ENCODE assay signal across 7 mouse cellular contexts in the genomic region with DNA sequence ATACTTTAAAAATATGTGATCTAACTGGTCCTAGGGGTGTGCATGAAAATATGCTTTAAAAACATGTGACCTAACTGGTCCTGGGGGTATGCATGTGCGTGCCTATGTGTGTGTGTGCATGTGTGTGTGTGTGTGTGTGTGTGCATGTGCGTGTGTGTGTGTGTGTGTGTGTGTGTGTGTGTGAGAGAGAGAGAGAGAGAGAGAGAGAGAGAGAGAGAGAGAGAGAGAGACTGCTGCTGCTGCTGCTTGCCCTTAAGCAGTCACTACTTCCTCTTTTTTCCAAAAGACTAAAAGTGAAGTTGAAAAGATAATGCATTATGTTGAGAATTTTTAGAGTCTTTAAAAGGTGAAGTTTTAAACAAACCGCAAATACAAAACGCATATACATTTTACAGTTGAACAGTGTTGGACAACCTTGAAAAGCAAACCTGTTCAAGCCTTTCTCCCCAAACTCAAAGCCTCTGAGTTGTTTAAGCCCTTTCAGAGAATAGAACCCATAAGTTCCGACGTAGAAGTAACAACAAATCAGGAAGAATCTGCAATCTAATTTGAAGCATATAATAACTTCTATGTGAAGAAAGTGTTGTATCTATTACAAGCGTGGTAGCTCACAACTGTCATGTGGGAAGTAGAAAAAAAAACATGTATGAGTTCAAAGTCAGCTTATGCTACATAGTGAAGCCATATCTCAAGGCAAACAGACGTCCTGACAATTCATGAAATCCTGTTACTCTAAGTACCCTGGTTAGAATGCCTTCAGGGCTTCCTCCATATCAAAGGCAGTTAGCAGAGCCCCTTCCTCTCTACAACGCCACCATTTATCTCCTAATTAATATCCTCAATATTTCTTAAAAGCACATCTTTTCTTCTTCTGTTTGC. TPM values are rescaled to one million over a fixed set of nuclear protein-coding genes. Genes with fewer than 3 reads are reported as not detected.
A peak's percentile ranks its signal among the peaks of the same experiment; 100 is the strongest.
DNase-seq lines count a peak whose midpoint lies in the region; ATAC-seq and TF ChIP-seq lines count a peak whose summit lies in the region.

No protein-coding gene starts in this region.

- H3K4me2 ChIP-seq in lung, embryonic 14.5 days: peak overlapping the region; percentile 63
- peak overlapping the region; percentile 71 for H3K4me2 ChIP-seq in limb, embryonic 13.5 days (replicated peaks)

- ATAC-seq in lung, embryonic 14.5 days (ENCODE audit: insufficient read depth): no peak; the same call in 1 of the 2 replicates
- ATAC-seq in erythroblast, adult 5-6 weeks (replicated peaks; ENCODE audit: low FRiP score, poor library complexity, severe bottlenecking): peak; percentile 23; the same call in 1 of the 2 replicates
- peak; percentile 59 for ATAC-seq in limb, embryonic 13.5 days (ENCODE audit: low FRiP score, low read depth)

- H3K4me1 ChIP-seq in lung, embryonic 14.5 days (ENCODE audit: insufficient read depth): no peaks in the 10 kb centered on the region
- H3K4me1 ChIP-seq in limb, embryonic 13.5 days: peaks cover 14% of the 10 kb centered on the region; the same call in 1 of the 2 replicates

- H3K27me3 ChIP-seq in lung, embryonic 14.5 days (ENCODE audit: insufficient read depth, low read length): no peaks in the 10 kb centered on the region
- H3K27me3 ChIP-seq in limb, embryonic 13.5 days: no peaks in the 10 kb centered on the region
- H3K27me3 ChIP-seq in splenic B cell, adult 2 months (ENCODE audit: control insufficient read depth, insufficient read depth, low read length, poor library complexity, severe bottlenecking): no peaks in the 10 kb centered on the region

- H3K36me3 ChIP-seq in lung, embryonic 14.5 days (ENCODE audit: insufficient read depth): no peaks in the 10 kb centered on the region
- H3K36me3 ChIP-seq in limb, embryonic 13.5 days: no peaks in the 10 kb centered on the region
- no peaks in the 10 kb centered on the region for H3K36me3 ChIP-seq in splenic B cell, adult 2 months (ENCODE audit: control insufficient read depth, insufficient read depth, low read length, poor library complexity, severe bottlenecking)

- H3K9me3 ChIP-seq in lung, embryonic 14.5 days (ENCODE audit: low read depth, low read length): no peaks in the 10 kb centered on the region
- H3K9me3 ChIP-seq in limb, embryonic 13.5 days: no peaks in the 10 kb centered on the region

- H3K9ac ChIP-seq in lung, embryonic 14.5 days: no peak overlapping the region
- H3K9ac ChIP-seq in limb, embryonic 13.5 days: peak overlapping the region; percentile 67; the same call in 1 of the 2 replicates

- H3K27ac ChIP-seq in lung, embryonic 14.5 days (ENCODE audit: low read depth): no peak overlapping the region; the same call in 1 of the 2 replicates
- no peak overlapping the region for H3K27ac ChIP-seq in limb, embryonic 13.5 days

- 58% methylated on average over 9 of the region's 9 CpGs for WGBS in lung, embryonic 14.5 days
- WGBS in limb, embryonic 13.5 days: 63% methylated on average over 9 of the region's 9 CpGs

- TF ChIP-seq CTCF in lung, embryonic 14.5 days (IDR thresholded peaks at IDR 0.05; ENCODE audit: low read depth): no peak

- no peak for DNase-seq in lung, embryonic 14.5 days
- DNase-seq in lung, postnatal 36 days: no peak
- peak; percentile 29 for DNase-seq in splenic B cell, adult 2 months (ENCODE audit: low read depth, low spot score)
- no peak for DNase-seq in adrenal gland, adult (ENCODE audit: inconsistent age in 2 of 2, low spot score in 1 of 2)
- DNase-seq in spleen, adult 18-20 months: no peak

- peak overlapping the region; percentile 42 for H3K4me3 ChIP-seq in lung, embryonic 14.5 days (ENCODE audit: low read depth, low read length)
- H3K4me3 ChIP-seq in limb, embryonic 13.5 days: peak overlapping the region; percentile 56

RNA-seq across cellular contexts. Expression of gene Pla2g4a, which starts 0.6 kb away (rescaled TPM):
- 11.7 and 12.2 TPM in 2 replicates for polyA plus RNA-seq in lung, embryonic 14.5 days (2014; fragmentation: Nextera tagmentation; extraction: Ambion mirVana)
- 10.0 and 18.8 TPM in 2 replicates for total RNA-seq in erythroblast, adult 5-6 weeks (2015; ENCODE audit: low replicate concordance)
- 10.4 and 31.1 TPM in 2 replicates for total RNA-seq in erythroblast, adult 5-6 weeks (2017; ENCODE audit: low replicate concordance)
- 17.7 and 18.2 TPM in 2 replicates for polyA plus RNA-seq in limb, embryonic 13.5 days (2015; fragmentation: Nextera tagmentation; extraction: Ambion mirVana)
